Mouse (Mus musculus) midbrain, embryonic 12.5 days (tissue): Measurements from ENCODE around the gene Abcb8. TPM values are rescaled to one million over a fixed set of nuclear protein-coding genes. Genes with fewer than 3 reads are reported as not detected.

Experiments used
- ATAC-seq: fragments of 200-750 bp; cut with Nextera tagmentation; 2 replicates; pipeline ENCODE4 v1.8.0; 2017; ENCODE audit warnings: low read depth, moderate TSS enrichment, moderate library complexity; ENCODE audit not compliant: low FRiP score
- H3K27ac ChIP-seq: fragments of 300-500 bp; sonication (generic); replicated peaks from 2 replicates; pipeline ENCODE4 v1.5.1; 2016; ENCODE audit warnings: mild to moderate bottlenecking
- H3K27me3 ChIP-seq: fragments of 300-500 bp; sonication (generic); 2 replicates; pipeline ENCODE4 v1.6.1; 2016; ENCODE audit warnings: mild to moderate bottlenecking
- H3K36me3 ChIP-seq: fragments of 300-500 bp; sonication (generic); 2 replicates; pipeline ENCODE4 v1.6.1; 2016
- H3K4me1 ChIP-seq: fragments of 300-500 bp; sonication (generic); 2 replicates; pipeline ENCODE4 v1.6.1; 2016
- H3K4me2 ChIP-seq: fragments of 300-500 bp; sonication (generic); replicated peaks from 2 replicates; pipeline ENCODE4 v1.6.1; 2016; ENCODE audit warnings: mild to moderate bottlenecking, moderate library complexity
- H3K4me3 ChIP-seq: fragments of 300-500 bp; sonication (generic); 2 replicates; pipeline ENCODE4 v1.5.1; 2016; ENCODE audit warnings: mild to moderate bottlenecking
- H3K9ac ChIP-seq: fragments of 300-500 bp; sonication (generic); replicated peaks from 2 replicates; pipeline ENCODE4 v1.6.1; 2016; ENCODE audit warnings: mild to moderate bottlenecking, moderate library complexity
- H3K9me3 ChIP-seq: fragments of 300-500 bp; sonication (generic); 2 replicates; pipeline ENCODE4 v1.6.1; 2016; ENCODE audit warnings: mild to moderate bottlenecking
- WGBS: fragments of 180-500 bp; shearing (Covaris S2); methylation state at CpG from one replicate; pipeline ENCODE4 v1.1.7; 2016; 5-methylcytosine and 5-hydroxymethylcytosine counted together
- polyA plus RNA-seq: library from polyadenylated mRNA; unstranded; fragments of >200 nt; fragmentation: Nextera tagmentation; extraction: Ambion mirVana; gene quantifications from 2 replicates; pipeline ENCODE4 v1.2.1, GENCODE M21; 2016

Abcb8 gene
- polyA plus RNA-seq, 1 experiment from 2014 or later: 48.0 TPM

- H3K9me3 ChIP-seq: no peaks in the 10 kb centered on the region
- H3K4me3 ChIP-seq: no peak overlapping the region
- H3K4me1 ChIP-seq: no peaks in the 10 kb centered on the region
- no peak overlapping the region for H3K4me2 ChIP-seq
- WGBS: 93% methylated on average over 9 of the region's 9 CpGs
- 0 out of 2 replicates have a peak, but pooled peaks have one; percentile 30 for ATAC-seq
- no peak overlapping the region for H3K27ac ChIP-seq
- H3K9ac ChIP-seq: no peak overlapping the region
- no peaks in the 10 kb centered on the region for H3K27me3 ChIP-seq
- H3K36me3 ChIP-seq: peaks cover 59% of the 10 kb centered on the region
These were observed 8.5 kb downstream of the Abcb8 start for GRCm38 (mm10) chr5:24401969-24402368.

GRCm38 (mm10) chr5:24404594-24405360 lies 11.3 kb downstream of the Abcb8 start:
- H3K4me3 ChIP-seq: no peak overlapping the region
- H3K27me3 ChIP-seq: no peaks in the 10 kb centered on the region
- H3K9me3 ChIP-seq: no peaks in the 10 kb centered on the region
- peaks cover 73% of the 10 kb centered on the region for H3K36me3 ChIP-seq
- no peak overlapping the region for H3K4me2 ChIP-seq
- H3K4me1 ChIP-seq: no peaks in the 10 kb centered on the region
- 75% methylated on average over 6 of the region's 6 CpGs for WGBS
- no peak overlapping the region for H3K9ac ChIP-seq
- no peak for ATAC-seq
- no peak overlapping the region for H3K27ac ChIP-seq

- H3K27ac ChIP-seq: no peak overlapping the region
- WGBS: 68% methylated on average over 3 of the region's 3 CpGs
- H3K36me3 ChIP-seq: peaks cover 66% of the 10 kb centered on the region
These were observed 12.0 kb downstream of the Abcb8 start for GRCm38 (mm10) chr5:24405389-24405876.

GRCm38 (mm10) chr5:24408651-24409050 lies 15.2 kb downstream of the Abcb8 start:
- Histone ChIP-seq H3K36me3 (peaks cover 39% of the 10 kb centered on the region), H3K4me2 (no peak overlapping the region), H3K27ac (no peak overlapping the region), H3K27me3 (no peaks in the 10 kb centered on the region; the same call in none of the 2 replicates), H3K9me3 (no peaks in the 10 kb centered on the region), H3K4me1 (no peaks in the 10 kb centered on the region), H3K4me3 (no peak overlapping the region), H3K9ac (no peak overlapping the region)
- WGBS: 95% methylated on average over 13 of the region's 13 CpGs
- no peak for ATAC-seq

More at GRCm38 (mm10) chr5:24405389-24405876, 12.0 kb downstream of the Abcb8 start:
- Histone ChIP-seq H3K4me3 (no peak overlapping the region), H3K9ac (no peak overlapping the region), H3K27me3 (no peaks in the 10 kb centered on the region; the same call in 1 of the 2 replicates), H3K9me3 (no peaks in the 10 kb centered on the region), H3K4me1 (no peaks in the 10 kb centered on the region), H3K4me2 (no peak overlapping the region)
- no peak for ATAC-seq

DNA sequence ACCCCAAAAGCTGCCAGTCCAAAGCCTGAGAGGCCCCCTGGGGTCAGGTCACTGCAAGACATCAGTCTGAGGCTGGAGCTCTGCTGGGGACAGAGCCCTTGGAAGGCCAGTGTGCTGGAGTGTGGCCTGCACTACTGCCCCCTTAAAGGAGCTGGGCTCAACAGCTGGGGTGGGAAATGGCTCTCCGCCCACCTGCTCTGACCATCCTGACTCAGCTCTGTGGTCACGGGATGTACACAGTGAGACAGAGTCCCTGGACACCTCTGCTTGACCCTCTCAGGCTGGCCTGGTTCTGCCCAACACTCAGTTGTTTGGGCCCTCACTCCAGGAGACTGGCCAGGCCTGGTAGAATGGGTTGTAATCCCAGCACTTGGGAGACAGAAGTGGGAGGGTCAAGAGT lies 16.0 kb downstream of the Abcb8 start:
- peaks cover 4% of the 10 kb centered on the region for H3K27me3 ChIP-seq
- peaks cover 34% of the 10 kb centered on the region for H3K36me3 ChIP-seq
- no peaks in the 10 kb centered on the region for H3K4me1 ChIP-seq
- no peak overlapping the region for H3K27ac ChIP-seq
- no peak overlapping the region for H3K9ac ChIP-seq
- no peak for ATAC-seq
- 67% methylated on average over 2 of the region's 2 CpGs for WGBS
- H3K4me3 ChIP-seq: no peak overlapping the region
- H3K9me3 ChIP-seq: no peaks in the 10 kb centered on the region
- H3K4me2 ChIP-seq: no peak overlapping the region

DNA sequence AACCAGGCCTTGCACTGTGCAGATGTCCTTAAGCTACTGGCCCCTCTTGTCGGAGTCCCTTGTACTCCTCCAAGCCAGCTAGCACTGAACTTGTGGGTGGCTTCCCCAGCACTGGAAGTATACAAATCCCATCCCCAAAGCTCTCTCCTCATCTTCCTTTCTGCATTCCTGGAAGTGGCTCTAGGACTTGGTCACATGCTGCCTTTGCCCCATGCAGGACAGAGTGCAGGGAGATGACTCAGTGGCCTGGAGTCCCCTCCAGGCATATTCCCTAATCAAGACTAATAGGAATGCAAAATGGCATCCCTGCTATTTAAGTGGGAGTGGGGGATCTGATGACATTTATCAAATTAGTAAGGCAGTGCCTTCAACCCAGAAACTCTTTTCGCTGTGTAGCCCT lies 18.6 kb downstream of the Abcb8 start:
- Histone ChIP-seq H3K27me3 (peaks cover 4% of the 10 kb centered on the region), H3K36me3 (peaks cover 13% of the 10 kb centered on the region; the same call in 1 of the 2 replicates), H3K4me1 (peaks cover 9% of the 10 kb centered on the region; the same call in 1 of the 2 replicates), H3K4me3 (no peak overlapping the region), H3K4me2 (no peak overlapping the region), H3K27ac (no peak overlapping the region), H3K9ac (no peak overlapping the region), H3K9me3 (no peaks in the 10 kb centered on the region)
- no peak for ATAC-seq
- 94% methylated on average over 2 of the region's 2 CpGs for WGBS

DNA sequence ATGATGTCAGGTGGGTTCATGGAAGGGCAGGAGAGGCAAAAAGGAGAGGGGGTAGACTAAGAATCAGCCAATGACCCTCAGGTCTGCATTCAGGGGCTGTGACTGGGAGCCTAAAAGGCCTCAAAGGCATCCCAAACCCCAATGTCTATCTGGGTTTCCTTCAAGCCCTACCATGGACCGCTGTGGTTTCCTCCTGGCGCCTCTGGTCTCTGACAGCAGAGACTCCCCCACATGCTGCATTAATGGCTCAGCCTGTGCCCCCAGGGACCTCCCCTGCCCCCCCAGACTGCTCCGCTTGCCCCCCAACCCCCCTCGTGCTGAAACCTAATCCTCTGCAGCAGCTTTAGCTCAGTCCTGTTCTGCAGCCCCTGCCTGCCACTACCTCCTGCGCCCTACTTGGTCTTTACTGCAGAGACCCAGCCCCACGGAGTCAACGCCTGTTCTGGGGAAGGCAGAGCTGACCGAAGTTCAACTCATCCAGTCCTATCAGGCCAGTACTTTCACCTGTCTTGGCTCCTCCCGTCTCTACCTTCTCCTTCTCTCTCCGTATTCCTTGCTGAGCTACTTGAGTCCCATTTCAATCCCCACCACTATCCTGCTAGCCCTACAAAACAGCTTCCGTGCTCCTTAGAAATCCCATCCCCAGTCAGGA lies 19.7 kb downstream of the Abcb8 start, which contains the start of gene Asic3:
TSS of gene Asic3 (plus strand) at position 351 of the 652 bp plus-strand sequence.
- 0 out of 2 replicates have a peak, but pooled peaks cover 4% of the 10 kb centered on the region for H3K36me3 ChIP-seq
- no peak within 1 kb of the TSS for H3K4me3 ChIP-seq
- no peak within 1 kb of the TSS for H3K4me2 ChIP-seq
- WGBS: 51% methylated on average over 11 of the region's 11 CpGs
- no peaks in the 10 kb centered on the region for H3K9me3 ChIP-seq
- H3K4me1 ChIP-seq: peaks cover 9% of the 10 kb centered on the region; the same call in 1 of the 2 replicates
- no peak for ATAC-seq
- H3K27ac ChIP-seq: no peak within 1 kb of the TSS
- no peak within 1 kb of the TSS for H3K9ac ChIP-seq
- H3K27me3 ChIP-seq: peaks cover 4% of the 10 kb centered on the region

- WGBS: 87% methylated on average over 13 of the region's 13 CpGs
- Histone ChIP-seq H3K4me1 (peaks cover 9% of the 10 kb centered on the region; the same call in 1 of the 2 replicates), H3K9ac (no peak overlapping the region), H3K36me3 (0 out of 2 replicates have a peak, but pooled peaks cover 9% of the 10 kb centered on the region), H3K27ac (no peak overlapping the region), H3K4me2 (no peak overlapping the region), H3K4me3 (no peak overlapping the region), H3K27me3 (peaks cover 4% of the 10 kb centered on the region), H3K9me3 (no peaks in the 10 kb centered on the region)
- no peak for ATAC-seq
These were observed 20.5 kb downstream of the Abcb8 start for GRCm38 (mm10) chr5:24413938-24414337.

DNA sequence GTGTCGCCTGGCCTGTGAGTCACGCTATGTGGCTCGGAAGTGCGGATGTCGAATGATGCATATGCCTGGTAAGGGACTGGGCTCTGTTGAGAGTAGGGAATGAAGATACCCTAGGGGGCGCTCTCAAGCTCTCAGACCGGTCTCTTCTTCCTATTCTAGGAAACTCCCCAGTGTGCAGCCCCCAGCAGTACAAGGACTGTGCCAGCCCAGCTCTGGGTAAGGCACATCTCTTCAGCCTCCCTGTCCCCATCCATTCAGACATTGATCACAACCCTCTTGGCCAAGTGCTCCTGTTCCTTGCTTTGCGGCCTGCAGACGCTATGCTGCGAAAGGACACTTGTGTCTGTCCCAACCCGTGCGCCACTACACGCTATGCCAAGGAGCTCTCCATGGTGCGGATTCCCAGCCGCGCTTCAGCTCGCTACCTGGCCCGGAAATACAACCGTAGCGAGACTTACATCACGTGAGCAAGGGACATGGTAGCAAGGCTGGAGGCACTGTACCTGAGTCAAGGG lies 22.8 kb downstream of the Abcb8 start:
- Histone ChIP-seq H3K4me1 (peaks cover 9% of the 10 kb centered on the region; the same call in 1 of the 2 replicates), H3K27me3 (peaks cover 4% of the 10 kb centered on the region; the same call in 1 of the 2 replicates), H3K4me2 (0 out of 2 replicates have a peak overlapping the region, but pooled peaks have one; percentile 7), H3K9ac (no peak overlapping the region; the same call in 1 of the 2 replicates), H3K27ac (no peak overlapping the region), H3K36me3 (peaks cover 23% of the 10 kb centered on the region), H3K9me3 (no peaks in the 10 kb centered on the region), H3K4me3 (no peak overlapping the region)
- WGBS: 3% methylated on average over 21 of the region's 21 CpGs
- peak; percentile 62 for ATAC-seq

DNA sequence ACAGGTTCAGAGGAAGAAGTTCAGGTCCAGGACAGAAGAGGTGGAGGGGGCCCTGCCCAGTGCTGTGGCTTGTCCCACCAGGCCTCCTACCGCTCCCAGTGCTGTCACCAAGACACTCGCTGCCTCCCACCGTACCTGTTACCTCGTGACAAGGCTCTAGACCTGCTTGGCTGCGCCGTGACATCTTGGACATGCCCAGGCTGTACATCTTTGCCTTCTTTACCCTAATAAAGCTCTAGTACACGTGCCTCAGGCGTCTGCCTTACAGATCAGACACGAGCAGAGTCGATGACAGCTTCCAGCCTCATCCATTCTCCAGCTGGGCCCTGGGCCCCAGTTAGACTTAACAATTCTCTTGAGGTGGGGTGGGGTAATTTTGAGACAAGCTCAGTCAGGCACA lies 24.1 kb downstream of the Abcb8 start:
- no peak overlapping the region for H3K27ac ChIP-seq
- H3K9ac ChIP-seq: no peak overlapping the region
- ATAC-seq: no peak
- H3K4me3 ChIP-seq: no peak overlapping the region
- 87% methylated on average over 10 of the region's 10 CpGs for WGBS
- peaks cover 4% of the 10 kb centered on the region; the same call in 1 of the 2 replicates for H3K27me3 ChIP-seq
- H3K36me3 ChIP-seq: peaks cover 26% of the 10 kb centered on the region
- no peak overlapping the region for H3K4me2 ChIP-seq
- H3K4me1 ChIP-seq: peaks cover 15% of the 10 kb centered on the region
- H3K9me3 ChIP-seq: no peaks in the 10 kb centered on the region

DNA sequence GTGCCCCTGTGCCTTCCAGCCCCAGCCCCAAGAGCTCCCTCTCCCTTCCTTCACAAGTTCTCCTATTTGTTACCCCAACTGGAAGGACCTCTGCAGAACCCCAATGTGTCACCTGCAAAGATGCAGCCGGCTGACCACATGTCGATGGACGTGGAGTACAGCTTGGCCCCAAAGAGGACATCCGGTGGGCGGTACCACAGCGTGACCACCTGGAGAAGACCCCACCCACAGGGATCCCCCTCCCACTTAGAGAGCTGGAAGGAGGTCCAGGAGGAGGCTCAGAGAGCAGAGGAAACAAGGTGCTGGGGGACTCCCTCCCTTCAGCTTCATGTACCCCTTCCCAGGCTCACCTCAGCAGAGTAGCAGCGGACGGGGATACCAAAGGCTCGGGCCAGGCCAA lies 26.9 kb downstream of the Abcb8 start:
- Histone ChIP-seq H3K27ac (no peak overlapping the region), H3K4me1 (peaks cover 29% of the 10 kb centered on the region), H3K9ac (no peak overlapping the region), H3K36me3 (peaks cover 26% of the 10 kb centered on the region), H3K9me3 (no peaks in the 10 kb centered on the region), H3K27me3 (no peaks in the 10 kb centered on the region), H3K4me3 (no peak overlapping the region), H3K4me2 (no peak overlapping the region)
- no peak for ATAC-seq
- 90% methylated on average over 9 of the region's 9 CpGs for WGBS
